Comparison of ENCODE assay signal across 8 mouse cellular contexts in genomic region chr2:118728337-118728736, GRCm38 (mm10). TPM values are rescaled to one million over a fixed set of nuclear protein-coding genes. Genes with fewer than 3 reads are reported as not detected.
DNase-seq lines count a peak whose midpoint lies in the region; ATAC-seq and TF ChIP-seq lines count a peak whose summit lies in the region.

Gene Plcb2 (minus strand): TSS chr2:118728438.

- WGBS in midbrain, embryonic 11.5 days: 12% methylated on average over 7 of the region's 7 CpGs
- WGBS in midbrain, embryonic 14.5 days: 14% methylated on average over 7 of the region's 7 CpGs
- WGBS in heart, postnatal 0 days: 38% methylated on average over 7 of the region's 7 CpGs
- 8% methylated on average over 6 of the region's 7 CpGs for WGBS in lung, embryonic 16.5 days
- 29% methylated on average over 7 of the region's 7 CpGs for WGBS in forebrain, embryonic 13.5 days

- ATAC-seq in midbrain, embryonic 11.5 days (ENCODE audit: low FRiP score): 0 out of 2 replicates have a peak, but pooled peaks have one; percentile 16
- no peak for ATAC-seq in midbrain, embryonic 14.5 days (ENCODE audit: low FRiP score, low TSS enrichment)
- no peak for ATAC-seq in heart, postnatal 0 days (ENCODE audit: insufficient read depth, low read depth)
- peak; percentile 77 for ATAC-seq in lung, embryonic 16.5 days (ENCODE audit: low read depth)
- ATAC-seq in forebrain, embryonic 13.5 days: no peak

- no peak for TF ChIP-seq EP300 in heart, postnatal 0 days (IDR thresholded peaks at IDR 0.05; ENCODE audit: low read depth)

- TF ChIP-seq CTCF in heart, postnatal 0 days (IDR thresholded peaks at IDR 0.05; ENCODE audit: low read depth): no peak

- DNase-seq in midbrain, embryonic 11.5 days (ENCODE audit: low spot score, missing footprints): peak; percentile 66
- no peak for DNase-seq in midbrain, embryonic 14.5 days
- no peak for DNase-seq in heart, postnatal 0 days (ENCODE audit: low spot score)
- peak; percentile 67 for DNase-seq in thymus, postnatal 0 days (ENCODE audit: low spot score)
- no peak for DNase-seq in layer of hippocampus, postnatal 36 days
- DNase-seq in left cerebral cortex, postnatal 14 days (ENCODE audit: low spot score in 2 of 2): no peak

- peaks cover 2% of the 10 kb centered on the region; the same call in 1 of the 2 replicates for H3K27me3 ChIP-seq in midbrain, embryonic 11.5 days (ENCODE audit: control insufficient read depth, insufficient read depth, low read length)
- 0 out of 2 replicates have a peak, but pooled peaks cover 5% of the 10 kb centered on the region for H3K27me3 ChIP-seq in midbrain, embryonic 14.5 days (ENCODE audit: control insufficient read depth, insufficient read depth, low read length)
- H3K27me3 ChIP-seq in heart, postnatal 0 days (ENCODE audit: control insufficient read depth, insufficient read depth, low read length): no peaks in the 10 kb centered on the region
- H3K27me3 ChIP-seq in lung, embryonic 16.5 days (ENCODE audit: control insufficient read depth, insufficient read depth, low read depth, low read length): peaks cover 13% of the 10 kb centered on the region
- H3K27me3 ChIP-seq in forebrain, embryonic 13.5 days: peaks cover 38% of the 10 kb centered on the region

- H3K4me3 ChIP-seq in midbrain, embryonic 11.5 days (ENCODE audit: low read depth, low read length): no peak within 1 kb of the TSS
- H3K4me3 ChIP-seq in midbrain, embryonic 14.5 days (replicated peaks; ENCODE audit: low read depth, low read length): no peak within 1 kb of the TSS
- H3K4me3 ChIP-seq in heart, postnatal 0 days (ENCODE audit: low read depth, low read length): peak within 1 kb of the TSS; percentile 2; the same call in 1 of the 2 replicates
- H3K4me3 ChIP-seq in lung, embryonic 16.5 days (ENCODE audit: low read length): peak within 1 kb of the TSS; percentile 3; the same call in 1 of the 2 replicates
- H3K4me3 ChIP-seq in forebrain, embryonic 13.5 days: no peak within 1 kb of the TSS

- H3K9me3 ChIP-seq in midbrain, embryonic 11.5 days (ENCODE audit: control insufficient read depth, low read length): no peaks in the 10 kb centered on the region
- H3K9me3 ChIP-seq in midbrain, embryonic 14.5 days (ENCODE audit: control insufficient read depth, low read length): no peaks in the 10 kb centered on the region
- H3K9me3 ChIP-seq in heart, postnatal 0 days (replicated peaks; ENCODE audit: control insufficient read depth, low read length): no peaks in the 10 kb centered on the region
- no peaks in the 10 kb centered on the region for H3K9me3 ChIP-seq in lung, embryonic 16.5 days (ENCODE audit: control insufficient read depth, low read length)
- no peaks in the 10 kb centered on the region for H3K9me3 ChIP-seq in forebrain, embryonic 13.5 days (replicated peaks)

- no peak within 1 kb of the TSS for H3K4me2 ChIP-seq in midbrain, embryonic 11.5 days
- no peak within 1 kb of the TSS for H3K4me2 ChIP-seq in midbrain, embryonic 14.5 days (ENCODE audit: low read length)
- peak within 1 kb of the TSS; percentile 36; the same call in 1 of the 2 replicates for H3K4me2 ChIP-seq in heart, postnatal 0 days (ENCODE audit: low read depth, low read length)
- H3K4me2 ChIP-seq in lung, embryonic 16.5 days (ENCODE audit: low read depth, low read length): peak within 1 kb of the TSS; percentile 30
- H3K4me2 ChIP-seq in forebrain, embryonic 13.5 days: no peak within 1 kb of the TSS

- H3K36me3 ChIP-seq in midbrain, embryonic 11.5 days (ENCODE audit: control insufficient read depth, insufficient read depth, low read length): no peaks in the 10 kb centered on the region
- H3K36me3 ChIP-seq in midbrain, embryonic 14.5 days (ENCODE audit: control insufficient read depth, insufficient read depth, low read length): no peaks in the 10 kb centered on the region
- no peaks in the 10 kb centered on the region for H3K36me3 ChIP-seq in heart, postnatal 0 days (replicated peaks; ENCODE audit: control insufficient read depth, insufficient read depth, low read length)
- no peaks in the 10 kb centered on the region for H3K36me3 ChIP-seq in lung, embryonic 16.5 days (ENCODE audit: control insufficient read depth, insufficient read depth, low read length)
- H3K36me3 ChIP-seq in forebrain, embryonic 13.5 days (ENCODE audit: poor library complexity, severe bottlenecking): no peaks in the 10 kb centered on the region

- H3K4me1 ChIP-seq in midbrain, embryonic 11.5 days (ENCODE audit: control insufficient read depth, insufficient read depth, low read length): 0 out of 2 replicates have a peak, but pooled peaks cover 3% of the 10 kb centered on the region
- H3K4me1 ChIP-seq in midbrain, embryonic 14.5 days (ENCODE audit: control insufficient read depth, insufficient read depth, low read length): peaks cover 5% of the 10 kb centered on the region; the same call in 1 of the 2 replicates
- H3K4me1 ChIP-seq in heart, postnatal 0 days (ENCODE audit: control insufficient read depth, insufficient read depth): peaks cover 23% of the 10 kb centered on the region
- H3K4me1 ChIP-seq in lung, embryonic 16.5 days (replicated peaks; ENCODE audit: control insufficient read depth, insufficient read depth, low read length): peaks cover 30% of the 10 kb centered on the region
- peaks cover 11% of the 10 kb centered on the region; the same call in 1 of the 2 replicates for H3K4me1 ChIP-seq in forebrain, embryonic 13.5 days

- H3K9ac ChIP-seq in midbrain, embryonic 11.5 days (ENCODE audit: low read length): no peak within 1 kb of the TSS; the same call in 1 of the 2 replicates
- H3K9ac ChIP-seq in midbrain, embryonic 14.5 days (replicated peaks; ENCODE audit: low read length): no peak within 1 kb of the TSS
- H3K9ac ChIP-seq in heart, postnatal 0 days (replicated peaks; ENCODE audit: low read depth, low read length): 0 out of 2 replicates have a peak within 1 kb of the TSS, but pooled peaks have one; percentile 0
- H3K9ac ChIP-seq in lung, embryonic 16.5 days (ENCODE audit: low read length): peak within 1 kb of the TSS; percentile 44; the same call in 1 of the 2 replicates
- H3K9ac ChIP-seq in forebrain, embryonic 13.5 days: no peak within 1 kb of the TSS

- intact Hi-C loops in left cerebral cortex, postnatal 14 days (cut with DNase I): no loop called here

- H3K27ac ChIP-seq in midbrain, embryonic 11.5 days (ENCODE audit: low read depth, low read length): no peak within 1 kb of the TSS
- no peak within 1 kb of the TSS for H3K27ac ChIP-seq in midbrain, embryonic 14.5 days (replicated peaks; ENCODE audit: low read depth, low read length)
- no peak within 1 kb of the TSS for H3K27ac ChIP-seq in heart, postnatal 0 days (ENCODE audit: low read depth)
- peak within 1 kb of the TSS; percentile 70 for H3K27ac ChIP-seq in lung, embryonic 16.5 days (ENCODE audit: low read length)
- H3K27ac ChIP-seq in forebrain, embryonic 13.5 days: no peak within 1 kb of the TSS

RNA-seq across cellular contexts. Expression of gene Plcb2, which starts in this region (rescaled TPM):
- polyA plus RNA-seq in midbrain, embryonic 11.5 days (2014; fragmentation: Nextera tagmentation; extraction: Ambion mirVana): 0.20 and 0.33 TPM in 2 replicates
- polyA plus RNA-seq in midbrain, embryonic 14.5 days (2014; fragmentation: Nextera tagmentation; extraction: Ambion mirVana): 0.40 and 0.74 TPM in 2 replicates
- total RNA-seq in heart, postnatal 0 days (2014; rRNA removed; ENCODE audit: low replicate concordance): 1.6 and 7.6 TPM in 2 replicates
- 2.0 and 2.6 TPM in 2 replicates for polyA plus RNA-seq in heart, postnatal 0 days (2015; fragmentation: Nextera tagmentation; extraction: Ambion mirVana)
- 1.6 and 1.8 TPM in 2 replicates for polyA plus RNA-seq in lung, embryonic 16.5 days (2015; fragmentation: Nextera tagmentation; extraction: Ambion mirVana)
- polyA plus RNA-seq in thymus, postnatal 0 days (2015; fragmentation: Nextera tagmentation; extraction: Ambion mirVana): 10.1 and 11.8 TPM in 2 replicates
- 1 to 10 TPM; 2.3 to 2.5 TPM for total RNA-seq in layer of hippocampus, postnatal 36 days (2021)
- polyA plus RNA-seq in forebrain, embryonic 13.5 days (2015; fragmentation: Nextera tagmentation; extraction: Ambion mirVana): 0.17 and 0.43 TPM in 2 replicates
- total RNA-seq in left cerebral cortex, postnatal 14 days (2021): 1 to 10 TPM; 2.4 to 2.8 TPM

Comparison
In these comparisons a context has a peak if more than half of its experiments do, and no peak if none do; other contexts are left out.
1. Peak in DNase-seq and ATAC-seq in midbrain, embryonic 11.5 days; RNA of the gene not detected or under 1 TPM.
2. H3K4me2 ChIP-seq: peak in heart, postnatal 0 days (single experiment) and lung, embryonic 16.5 days (single experiment); none in midbrain, embryonic 11.5 days (single experiment), midbrain, embryonic 14.5 days (single experiment) and forebrain, embryonic 13.5 days (single experiment).
3. H3K4me3 ChIP-seq: peak in heart, postnatal 0 days (single experiment) and lung, embryonic 16.5 days (single experiment); none in midbrain, embryonic 11.5 days (single experiment), midbrain, embryonic 14.5 days (single experiment) and forebrain, embryonic 13.5 days (single experiment).
4. H3K9ac ChIP-seq: peak in heart, postnatal 0 days (single experiment) and lung, embryonic 16.5 days (single experiment); none in midbrain, embryonic 11.5 days (single experiment), midbrain, embryonic 14.5 days (single experiment) and forebrain, embryonic 13.5 days (single experiment).